Mouse (Mus musculus) telencephalon, adult 2 months (tissue): ENCODE results near the gene Gpha2.
A peak's percentile ranks its signal among the peaks of the same experiment; 100 is the strongest.

Experiments used
- DNase-seq: peaks from one replicate; pipeline ENCODE4 v3.0.0-alpha.2; 2011; ENCODE audit warnings: low read depth, low spot score

The Gpha2 gene

DNA sequence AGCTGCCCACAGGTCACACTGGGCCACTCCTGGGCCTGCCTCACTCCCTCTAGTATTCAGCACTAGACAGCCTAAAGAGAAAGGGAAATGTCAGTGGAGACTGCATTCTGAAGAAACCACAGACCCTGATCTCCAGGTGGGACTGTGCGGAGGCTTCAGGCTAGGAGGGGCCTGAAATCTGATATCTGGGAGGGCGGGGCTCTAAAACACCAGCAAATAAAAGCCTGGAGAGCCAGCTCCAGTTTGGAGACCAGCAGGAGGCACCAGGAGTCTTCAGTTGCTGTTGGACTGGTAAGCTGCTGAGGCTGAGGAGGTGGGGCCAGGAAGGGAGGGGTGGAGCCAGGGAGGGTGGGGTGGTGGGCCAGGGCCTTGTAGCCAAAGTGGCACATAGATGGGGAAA, at the start of gene Gpha2:
Gpha2 (plus strand) TSS at position 246 of the 400 bp plus-strand sequence.
- no peak for DNase-seq

DNA sequence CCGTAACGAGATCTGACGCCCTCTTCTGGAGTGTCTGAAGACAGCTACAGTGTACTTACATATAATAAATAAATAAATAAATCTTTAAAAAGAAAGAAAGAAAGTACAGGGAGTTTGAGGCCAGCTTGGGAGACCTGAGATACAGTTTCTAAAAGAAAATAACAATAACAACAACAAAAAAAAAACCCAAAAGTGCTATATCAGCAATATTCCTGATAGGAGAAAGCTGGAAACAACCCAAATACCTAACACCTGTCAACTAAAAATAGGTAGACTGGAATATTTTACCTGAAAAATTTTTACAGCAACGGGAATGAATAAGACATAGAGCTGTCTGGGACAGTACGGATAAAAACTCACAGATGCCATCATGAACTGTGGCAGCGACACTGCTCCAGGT, 47.4 kb upstream of the Gpha2 start:
- DNase-seq = no peak

DNA sequence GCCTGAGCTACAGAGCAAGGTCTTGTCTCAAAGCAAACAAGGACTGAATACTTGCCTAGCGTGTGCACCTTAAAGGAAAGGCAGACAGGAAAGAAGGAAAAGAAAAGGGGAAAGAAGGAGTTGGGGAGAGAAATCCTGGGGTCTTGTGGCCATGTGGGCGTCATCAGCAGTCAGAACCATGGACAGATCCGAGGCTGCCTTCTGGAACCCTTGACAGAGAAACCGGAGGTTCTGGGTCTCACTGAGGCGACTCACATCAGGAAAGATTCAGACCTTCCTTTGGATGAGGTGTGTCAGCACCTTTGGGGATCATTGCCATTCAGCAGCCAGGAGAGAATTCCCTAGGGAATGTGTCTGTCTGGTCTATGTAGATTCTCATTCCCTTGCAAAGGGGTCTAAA, 44.6 kb upstream of the Gpha2 start:
- DNase-seq = no peak

DNA sequence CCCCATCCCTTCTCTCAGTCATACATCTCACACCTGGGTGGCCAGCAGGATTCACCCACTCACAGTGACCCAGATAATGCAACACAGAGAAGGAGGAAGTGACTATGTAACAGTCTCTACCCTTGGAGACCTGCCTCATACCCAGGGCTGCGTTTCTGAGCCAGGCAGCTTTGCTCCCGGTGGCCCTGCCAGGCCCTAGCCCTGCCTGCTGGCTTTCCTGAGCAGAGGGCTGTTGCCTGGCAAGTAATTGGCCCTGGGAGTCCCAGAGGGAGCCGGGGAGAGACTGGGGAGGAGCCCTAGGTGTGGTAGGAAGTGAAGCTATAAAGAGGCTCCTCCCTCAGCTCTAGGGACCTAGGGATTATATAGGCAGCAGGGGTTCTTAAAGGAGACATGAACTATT, 43.6 kb upstream of the Gpha2 start:
- no peak for DNase-seq

GRCm38 (mm10) chr19:6184131-6184530, 42.0 kb upstream of the Gpha2 start, which contains the start of gene Majin:
Gene Majin (plus strand): TSS chr19:6184388.
- no peak for DNase-seq

- no peak for DNase-seq
Measured at GRCm38 (mm10) chr19:6204265-6204664, 21.9 kb upstream of the Gpha2 start.

GRCm38 (mm10) chr19:6206716-6207115, 19.5 kb upstream of the Gpha2 start:
- no peak for DNase-seq

- no peak for DNase-seq
Measured at GRCm38 (mm10) chr19:6216046-6216705, 10.0 kb upstream of the Gpha2 start.

- peak; percentile 27 for DNase-seq
Measured at GRCm38 (mm10) chr19:6218606-6219005, 7.6 kb upstream of the Gpha2 start.

- DNase-seq = no peak
Measured at GRCm38 (mm10) chr19:6226763-6227162, 583 bp downstream of the Gpha2 start.

GRCm38 (mm10) chr19:6227864-6228263, 1.7 kb downstream of the Gpha2 start:
- no peak for DNase-seq

- no peak for DNase-seq
Measured at GRCm38 (mm10) chr19:6230411-6230810, 4.2 kb downstream of the Gpha2 start.

- DNase-seq = no peak
Measured at GRCm38 (mm10) chr19:6231036-6231435, 4.9 kb downstream of the Gpha2 start.

- DNase-seq = no peak
Measured at GRCm38 (mm10) chr19:6233647-6234046, 7.5 kb downstream of the Gpha2 start.

DNA sequence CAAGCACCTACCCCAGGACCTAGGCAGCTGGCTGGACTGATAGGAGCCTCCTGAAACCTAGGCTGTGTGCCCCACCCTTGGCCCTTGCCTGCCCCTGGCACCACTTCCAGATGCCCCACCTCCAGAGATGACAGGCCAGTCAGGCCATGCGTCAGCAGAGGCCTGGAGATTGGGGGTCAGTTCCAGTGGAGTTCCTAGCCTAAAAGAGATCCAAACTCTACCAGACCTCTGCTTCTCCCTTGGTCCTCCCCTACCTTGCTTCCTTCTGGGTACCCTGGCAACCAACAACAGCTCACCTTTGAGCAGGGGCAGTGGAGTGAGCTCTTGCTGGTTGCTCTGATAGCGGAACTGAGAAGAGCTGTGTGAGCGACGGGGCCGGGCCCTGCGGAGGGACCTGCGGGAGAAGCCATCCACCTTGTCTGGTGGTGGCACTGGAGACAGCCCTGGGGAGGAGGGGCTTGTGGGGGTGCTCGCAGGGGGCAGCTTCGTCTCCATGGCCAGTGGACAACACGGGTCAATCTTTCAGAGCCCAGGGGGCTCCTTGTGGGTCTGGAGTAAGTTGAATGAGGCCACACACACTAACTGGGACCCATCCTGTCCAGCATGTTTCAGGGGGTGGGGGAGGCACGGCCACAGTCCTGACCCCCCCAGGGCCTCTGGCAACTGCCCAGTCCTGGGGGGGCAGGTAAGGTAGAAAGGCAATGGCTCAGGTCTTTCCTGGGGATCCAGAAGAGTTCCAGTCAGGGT, 8.3 kb downstream of the Gpha2 start:
- DNase-seq = no peak

GRCm38 (mm10) chr19:6235084-6236052, 9.2 kb downstream of the Gpha2 start, which contains the start of gene Ppp2r5b:
Gene Ppp2r5b (minus strand): TSS chr19:6235872.
- DNase-seq = peak; percentile 93

- DNase-seq = peak; percentile 96
Measured at GRCm38 (mm10) chr19:6236053-6236441, 9.9 kb downstream of the Gpha2 start.

GRCm38 (mm10) chr19:6236842-6237241, 10.7 kb downstream of the Gpha2 start:
- no peak for DNase-seq

DNA sequence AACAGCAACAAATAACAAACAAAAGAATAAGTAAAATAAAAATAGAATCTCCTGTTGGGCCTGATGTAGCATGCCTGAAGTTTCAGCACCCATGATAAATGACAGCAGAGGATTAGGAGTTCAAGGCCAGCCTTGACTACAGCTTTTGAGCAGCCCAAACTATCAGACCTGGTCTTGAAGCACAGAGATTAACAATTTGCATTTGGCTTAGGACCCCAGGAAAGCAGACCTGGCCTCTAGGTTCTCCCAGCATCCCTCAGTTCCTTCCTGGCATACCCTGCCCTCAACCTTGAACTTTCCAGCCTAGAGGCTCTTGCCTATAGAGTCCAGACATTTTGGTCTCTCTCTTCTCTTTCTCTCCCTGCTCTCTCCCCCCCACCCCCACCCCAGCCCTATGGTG, 12.6 kb downstream of the Gpha2 start:
- no peak for DNase-seq

- DNase-seq = no peak
Measured at GRCm38 (mm10) chr19:6240136-6240535, 14.0 kb downstream of the Gpha2 start.

DNA sequence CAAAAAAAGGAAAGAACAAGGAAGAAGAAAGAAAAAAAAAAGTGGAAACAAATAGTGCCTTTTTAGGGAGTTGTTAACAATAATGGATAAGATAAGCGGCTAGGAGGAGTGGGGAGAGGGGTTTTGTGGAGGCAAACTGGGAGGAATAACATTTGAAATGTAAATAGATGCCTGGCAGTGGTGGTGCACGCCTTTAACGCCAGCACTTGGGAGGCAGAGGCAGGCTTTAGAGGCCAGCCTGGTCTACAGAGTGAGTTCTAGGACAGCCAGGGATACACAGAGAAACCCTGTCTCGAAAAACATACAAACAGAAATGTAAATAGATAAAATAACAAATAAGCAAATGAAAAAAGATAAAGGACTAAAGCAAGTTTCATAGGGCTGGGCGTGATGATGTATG, 14.5 kb downstream of the Gpha2 start:
- no peak for DNase-seq
